Comparison of ENCODE assay signal across 8 mouse cellular contexts in the genomic region with DNA sequence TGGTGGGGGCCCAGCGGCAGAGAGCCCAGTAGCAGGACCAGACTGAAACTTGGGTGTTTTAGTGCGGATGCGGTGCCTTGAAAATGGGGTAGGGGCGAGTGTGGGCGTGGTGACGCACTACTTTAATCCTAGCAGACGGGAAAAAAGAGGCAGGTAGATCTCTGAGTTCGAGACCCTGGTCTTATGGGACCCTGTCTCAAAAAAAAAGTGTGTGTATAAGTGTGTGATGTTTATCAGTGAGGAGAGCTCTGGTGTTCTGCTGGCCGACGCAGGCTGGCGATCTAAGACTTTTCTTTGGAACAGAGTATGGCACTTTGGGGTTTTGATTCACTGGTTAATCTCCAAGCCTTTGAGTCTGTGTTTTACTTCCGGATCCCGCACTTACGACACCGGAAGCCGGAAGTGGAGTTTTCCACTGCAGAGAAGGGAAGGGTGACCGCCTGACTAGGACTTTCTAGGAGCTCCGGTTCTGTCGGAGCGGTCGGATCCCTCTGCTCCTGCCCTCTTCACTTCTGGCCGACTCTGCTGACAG. TPM values are rescaled to one million over a fixed set of nuclear protein-coding genes. Genes with fewer than 3 reads are reported as not detected.
DNase-seq lines count a peak whose midpoint lies in the region; ATAC-seq and TF ChIP-seq lines count a peak whose summit lies in the region.

No protein-coding gene starts in this region.

- H3K36me3 ChIP-seq in G1E (replicated peaks) = peaks cover 58% of the 10 kb centered on the region
- peaks cover 9% of the 10 kb centered on the region; the same call in 1 of the 2 replicates for H3K36me3 ChIP-seq in lung, embryonic 14.5 days (ENCODE audit: insufficient read depth)

- no peaks in the 10 kb centered on the region for H3K27me3 ChIP-seq in G1E (ENCODE audit: insufficient read depth, low read length)
- H3K27me3 ChIP-seq in lung, embryonic 14.5 days (ENCODE audit: insufficient read depth, low read length) = no peaks in the 10 kb centered on the region

- H3K27ac ChIP-seq in lung, embryonic 14.5 days (ENCODE audit: low read depth) = peak overlapping the region; percentile 84
- peak overlapping the region; percentile 96 for H3K27ac ChIP-seq in olfactory bulb, adult 2 months (ENCODE audit: insufficient read depth, low read depth, low read length)

- H3K9me3 ChIP-seq in G1E (replicated peaks) = no peaks in the 10 kb centered on the region
- H3K9me3 ChIP-seq in lung, embryonic 14.5 days (ENCODE audit: low read depth, low read length) = no peaks in the 10 kb centered on the region

- no peak for TF ChIP-seq CTCF in G1E (IDR thresholded peaks at IDR 0.05; ENCODE audit: low read depth, low read length)
- no peak for TF ChIP-seq CTCF in lung, embryonic 14.5 days (IDR thresholded peaks at IDR 0.05; ENCODE audit: low read depth)
- no peak for TF ChIP-seq CTCF in olfactory bulb, adult 2 months (IDR thresholded peaks at IDR 0.05; ENCODE audit: insufficient read depth, low read depth, low read length)

- peak overlapping the region; percentile 65 for H3K4me2 ChIP-seq in lung, embryonic 14.5 days

- ATAC-seq in G1E (ENCODE audit: extremely low read depth, insufficient number of reproducible peaks, low FRiP score, poor library complexity, severe bottlenecking) = peak; percentile 55
- ATAC-seq in hematopoietic stem cell, adult 5-6 weeks (replicated peaks in 1 of 2; ENCODE audit: insufficient read depth in 1 of 2, low FRiP score in 2 of 2, low TSS enrichment in 1 of 2, low read depth in 1 of 2, poor library complexity in 2 of 2, severe bottlenecking in 2 of 2) = peak; percentile 47 to 52
- ATAC-seq in lung, embryonic 14.5 days (ENCODE audit: insufficient read depth) = peak; percentile 75

- WGBS in lung, embryonic 14.5 days = 16% methylated on average over 22 of the region's 22 CpGs
- WGBS in olfactory bulb, adult 2 months = 16% methylated on average over 22 of the region's 22 CpGs

- peak overlapping the region; percentile 55 for H3K9ac ChIP-seq in lung, embryonic 14.5 days

- DNase-seq in G1E (ENCODE audit: low spot score) = peak; percentile 31
- peak; percentile 69 for DNase-seq in cerebellum, adult 11-12 months
- peak; percentile 77 for DNase-seq in forelimb bud, embryonic 11.5 days (ENCODE audit: low read depth, low spot score)
- peak; percentile 58 to 70 for DNase-seq in layer of hippocampus, adult 8-10 months (ENCODE audit: low spot score in 2 of 2)
- DNase-seq in lung, embryonic 14.5 days = peak; percentile 88
- DNase-seq in thymus, adult 18-20 months = peak; percentile 53 to 63

- H3K4me1 ChIP-seq in G1E (ENCODE audit: insufficient read depth, low read depth, low read length) = peaks cover 40% of the 10 kb centered on the region
- H3K4me1 ChIP-seq in lung, embryonic 14.5 days (ENCODE audit: insufficient read depth) = no peaks in the 10 kb centered on the region
- H3K4me1 ChIP-seq in olfactory bulb, adult 2 months (ENCODE audit: control insufficient read depth, insufficient read depth, low read length) = 0 out of 2 replicates have a peak, but pooled peaks cover 4% of the 10 kb centered on the region

- H3K4me3 ChIP-seq in G1E (ENCODE audit: low read depth, low read length) = peak overlapping the region; percentile 74
- H3K4me3 ChIP-seq in lung, embryonic 14.5 days (ENCODE audit: low read depth, low read length) = peak overlapping the region; percentile 53
- peak overlapping the region; percentile 87 for H3K4me3 ChIP-seq in olfactory bulb, adult 2 months (ENCODE audit: insufficient read depth, low read depth, low read length)

- no peak for TF ChIP-seq POLR2A in olfactory bulb, adult 2 months (IDR thresholded peaks at IDR 0.05; ENCODE audit: insufficient read depth, low read depth, low read length)

RNA-seq across cellular contexts. Expression of a gene that starts 0.4 kb away (rescaled TPM):
- total RNA-seq in G1E (2014; fragmentation: Nextera tagmentation) = 61.5 and 65.0 TPM in 2 replicates
- total RNA-seq in G1E (2017) = 40.2 and 40.7 TPM in 2 replicates
- polyA plus RNA-seq in G1E (2012) = 6.8 and 13.7 TPM in 2 replicates
- total RNA-seq in hematopoietic stem cell, adult 5-6 weeks (2017) = 54.5 and 63.1 TPM in 2 replicates
- total RNA-seq in layer of hippocampus, adult 8-10 months (2022) = 10 to 100 TPM; 28.2 to 36.7 (median 30.9) TPM
- polyA plus RNA-seq in lung, embryonic 14.5 days (2014; fragmentation: Nextera tagmentation; extraction: Ambion mirVana) = 48.7 and 53.8 TPM in 2 replicates
- polyA plus RNA-seq in olfactory bulb, adult 2 months (2012; ENCODE audit: insufficient read depth, insufficient read length, low replicate concordance, missing spikeins) = not detected in 2 replicates

RNA-seq across cellular contexts. Expression of a gene that starts 36.3 kb away (rescaled TPM):
- total RNA-seq in G1E (2014; fragmentation: Nextera tagmentation) = 21.2 and 29.1 TPM in 2 replicates
- total RNA-seq in G1E (2017) = 42.3 and 50.9 TPM in 2 replicates
- 19.5 and 23.7 TPM in 2 replicates for polyA plus RNA-seq in G1E (2012)
- total RNA-seq in hematopoietic stem cell, adult 5-6 weeks (2017) = 40.7 and 50.7 TPM in 2 replicates
- 10 to 100 TPM; 46.2 to 56.7 (median 50.2) TPM for total RNA-seq in layer of hippocampus, adult 8-10 months (2022)
- 19.6 and 20.0 TPM in 2 replicates for polyA plus RNA-seq in lung, embryonic 14.5 days (2014; fragmentation: Nextera tagmentation; extraction: Ambion mirVana)
- not detected in 2 replicates for polyA plus RNA-seq in olfactory bulb, adult 2 months (2012; ENCODE audit: insufficient read depth, insufficient read length, low replicate concordance, missing spikeins)

RNA-seq across cellular contexts. Expression of a gene that starts 36.3 kb away (rescaled TPM):
- total RNA-seq in G1E (2014; fragmentation: Nextera tagmentation) (15.7 and 22.3 TPM in 2 replicates), G1E (2017) (12.5 and 19.1 TPM in 2 replicates)
- 3.6 and 7.2 TPM in 2 replicates for polyA plus RNA-seq in G1E (2012)
- 12.6 and 15.8 TPM in 2 replicates for total RNA-seq in hematopoietic stem cell, adult 5-6 weeks (2017)
- 10 to 100 TPM; 18.1 to 27.3 (median 21.7) TPM for total RNA-seq in layer of hippocampus, adult 8-10 months (2022)
- polyA plus RNA-seq in lung, embryonic 14.5 days (2014; fragmentation: Nextera tagmentation; extraction: Ambion mirVana) = 34.2 and 37.1 TPM in 2 replicates
- not detected in 2 replicates for polyA plus RNA-seq in olfactory bulb, adult 2 months (2012; ENCODE audit: insufficient read depth, insufficient read length, low replicate concordance, missing spikeins)

RNA-seq across cellular contexts. Expression of a gene that starts 51.8 kb away (rescaled TPM):
- total RNA-seq in G1E (2014; fragmentation: Nextera tagmentation) (not detected in 2 replicates), G1E (2017) (not detected in 2 replicates)
- polyA plus RNA-seq in G1E (2012) = not detected in 2 replicates
- total RNA-seq in hematopoietic stem cell, adult 5-6 weeks (2017) = not detected in 2 replicates
- not detected for total RNA-seq in layer of hippocampus, adult 8-10 months (2022)
- polyA plus RNA-seq in lung, embryonic 14.5 days (2014; fragmentation: Nextera tagmentation; extraction: Ambion mirVana) = not detected in 2 replicates
- polyA plus RNA-seq in olfactory bulb, adult 2 months (2012; ENCODE audit: insufficient read depth, insufficient read length, low replicate concordance, missing spikeins) = not detected in 2 replicates

RNA-seq across cellular contexts. Expression of a gene that starts 56.2 kb away (rescaled TPM):
- total RNA-seq in G1E (2014; fragmentation: Nextera tagmentation) = 8.5 and 11.0 TPM in 2 replicates
- 5.2 and 8.7 TPM in 2 replicates for total RNA-seq in G1E (2017)
- 1.1 and 1.2 TPM in 2 replicates for polyA plus RNA-seq in G1E (2012)
- 9.7 and 11.3 TPM in 2 replicates for total RNA-seq in hematopoietic stem cell, adult 5-6 weeks (2017)
- total RNA-seq in layer of hippocampus, adult 8-10 months (2022) = 1 to 10 TPM; 2.6 to 3.4 (median 2.9) TPM
- polyA plus RNA-seq in lung, embryonic 14.5 days (2014; fragmentation: Nextera tagmentation; extraction: Ambion mirVana) = 22.9 and 23.2 TPM in 2 replicates
- not detected in 2 replicates for polyA plus RNA-seq in olfactory bulb, adult 2 months (2012; ENCODE audit: insufficient read depth, insufficient read length, low replicate concordance, missing spikeins)

Comparison
In these comparisons a context has a peak if more than half of its experiments do, and no peak if none do; other contexts are left out.
1. Peak in every context shown above with its lines: DNase-seq, ATAC-seq, H3K4me3 ChIP-seq and H3K27ac ChIP-seq.
2. DNase-seq: peak in every context shown above with its lines; median percentile 88 in lung, embryonic 14.5 days; 77 in forelimb bud, embryonic 11.5 days; 69 in cerebellum, adult 11-12 months; 64 in layer of hippocampus, adult 8-10 months; 58 in thymus, adult 18-20 months; 31 in G1E.